Mouse (Mus musculus) urinary bladder, postnatal 14 days (tissue): ENCODE data around the gene Hdlbp.
A peak's percentile ranks its signal among the peaks of the same experiment; 100 is the strongest.

ENCODE experiments used
- DNase-seq: peaks from one replicate; pipeline ENCODE4 v3.0.0; 2021; ENCODE audit warnings: low spot score

Gene Hdlbp

GRCm38 (mm10) chr1:93445111-93445821, 33.3 kb downstream of the Hdlbp start:
- peak; percentile 82 for DNase-seq

GRCm38 (mm10) chr1:93444405-93445110, 34.1 kb downstream of the Hdlbp start:
- DNase-seq: peak; percentile 86

- no peak for DNase-seq
These were observed 39.3 kb downstream of the Hdlbp start for GRCm38 (mm10) chr1:93439321-93439720.

- no peak for DNase-seq
These were observed 46.5 kb downstream of the Hdlbp start for GRCm38 (mm10) chr1:93432087-93432486.

GRCm38 (mm10) chr1:93403403-93403802, 75.2 kb downstream of the Hdlbp start:
- DNase-seq: no peak

GRCm38 (mm10) chr1:93401191-93402052, 77.2 kb downstream of the Hdlbp start:
- peak; percentile 34 for DNase-seq

GRCm38 (mm10) chr1:93388906-93389305, 89.7 kb downstream of the Hdlbp start:
- DNase-seq: no peak

- no peak for DNase-seq
These were observed 91.4 kb downstream of the Hdlbp start for GRCm38 (mm10) chr1:93387198-93387597.

GRCm38 (mm10) chr1:93379117-93379516, 99.5 kb downstream of the Hdlbp start:
- DNase-seq: no peak

GRCm38 (mm10) chr1:93377307-93377706, 101.3 kb downstream of the Hdlbp start:
- DNase-seq: no peak

GRCm38 (mm10) chr1:93373665-93374064, 105.0 kb downstream of the Hdlbp start, which contains the start of gene Ano7:
Gene Ano7, plus strand, starts transcription at chr1:93373930.
- no peak for DNase-seq

- no peak for DNase-seq
These were observed 113.0 kb downstream of the Hdlbp start for GRCm38 (mm10) chr1:93365641-93366040.

- no peak for DNase-seq
These were observed 116.0 kb downstream of the Hdlbp start for GRCm38 (mm10) chr1:93362661-93363060.
